Mouse (Mus musculus): Measurements from ENCODE around the gene Tekt3.

- no peak for TF ChIP-seq GATA1 (IDR thresholded peaks at IDR 0.05; ENCODE audit: borderline replicate concordance, low read length)
- no peak for TF ChIP-seq FLI1 (IDR thresholded peaks at IDR 0.05; ENCODE audit: low read length)
Measured at GRCm38 (mm10) chr11:63035420-63036211, 25.8 kb upstream of the Tekt3 start.

All from megakaryocyte, embryonic 14.5 days (primary cell).